Mouse (Mus musculus): ENCODE data around the gene Sox6. TPM values are rescaled to one million over a fixed set of nuclear protein-coding genes. Genes with fewer than 3 reads are reported as not detected.

Gene Sox6
- polyA plus RNA-seq, 1 experiment from 2014 or later: 31.2 TPM

DNA sequence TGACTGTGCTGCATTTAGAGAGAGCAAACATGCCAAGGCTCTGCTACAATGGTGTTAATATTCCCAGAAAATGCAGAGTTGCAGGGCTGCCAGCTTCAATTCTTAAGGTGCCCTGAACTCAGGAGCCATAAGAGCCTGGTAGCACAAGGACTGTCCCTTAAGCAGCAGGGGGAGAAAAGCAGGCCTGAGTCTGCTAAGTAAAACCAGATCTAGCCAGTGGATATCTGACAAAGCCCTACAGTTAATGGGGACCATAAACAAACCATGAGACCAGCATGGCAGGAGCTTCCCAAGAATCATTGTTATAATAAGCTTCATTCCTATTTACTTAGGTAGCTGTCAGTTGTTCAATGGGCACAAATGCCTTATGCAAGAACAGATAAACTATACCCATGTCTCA lies 391.9 kb downstream of the Sox6 start:
- no peak overlapping the region for H3K9ac ChIP-seq (ENCODE audit: low read depth, low read length)
- H3K4me2 ChIP-seq (ENCODE audit: low read length): no peak overlapping the region
- no peaks in the 10 kb centered on the region for H3K36me3 ChIP-seq (ENCODE audit: control insufficient read depth, insufficient read depth, low read length)
- no peak for ATAC-seq
- no peaks in the 10 kb centered on the region for H3K27me3 ChIP-seq (replicated peaks; ENCODE audit: control insufficient read depth, insufficient read depth, low read length)
- no peak overlapping the region for H3K4me3 ChIP-seq (ENCODE audit: low read length)
- no peaks in the 10 kb centered on the region for H3K9me3 ChIP-seq (ENCODE audit: control insufficient read depth, low read length)
- no peak overlapping the region for H3K27ac ChIP-seq (ENCODE audit: low read depth, low read length)
- no peaks in the 10 kb centered on the region for H3K4me1 ChIP-seq (ENCODE audit: control insufficient read depth, insufficient read depth, low read depth, low read length)

DNA sequence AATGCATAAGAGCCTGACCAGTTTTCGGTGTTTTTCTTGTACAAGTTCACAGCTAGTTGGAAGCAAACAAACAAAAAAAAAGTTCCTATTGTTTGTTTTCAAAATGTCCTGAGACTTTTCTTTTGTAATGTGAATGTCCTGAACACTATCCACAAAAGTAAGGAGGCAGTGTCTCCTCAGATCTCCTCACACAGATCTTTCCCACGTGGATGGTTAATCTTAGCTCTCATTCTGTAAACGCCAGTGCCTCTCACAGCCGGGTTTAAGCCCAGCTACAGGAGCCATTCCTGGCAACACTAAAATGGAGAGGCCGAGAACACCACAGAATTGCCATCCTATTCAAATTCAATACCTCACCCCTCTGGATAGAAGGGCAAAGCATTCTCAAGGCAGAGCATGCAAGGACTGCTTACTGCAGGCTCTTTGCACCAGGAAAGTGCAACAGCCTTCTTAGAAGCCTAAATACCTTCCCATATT lies 392.6 kb downstream of the Sox6 start:
- Histone ChIP-seq H3K4me2 (ENCODE audit: low read length) (no peak overlapping the region), H3K4me3 (ENCODE audit: low read length) (no peak overlapping the region), H3K4me1 (ENCODE audit: control insufficient read depth, insufficient read depth, low read depth, low read length) (no peaks in the 10 kb centered on the region), H3K36me3 (ENCODE audit: control insufficient read depth, insufficient read depth, low read length) (no peaks in the 10 kb centered on the region), H3K9ac (ENCODE audit: low read depth, low read length) (no peak overlapping the region), H3K9me3 (ENCODE audit: control insufficient read depth, low read length) (no peaks in the 10 kb centered on the region), H3K27ac (ENCODE audit: low read depth, low read length) (peak overlapping the region; percentile 32; the same call in 1 of the 2 replicates), H3K27me3 (replicated peaks; ENCODE audit: control insufficient read depth, insufficient read depth, low read length) (no peaks in the 10 kb centered on the region)
- peak; percentile 79; the same call in 1 of the 2 replicates for ATAC-seq
- WGBS: 7% methylated on average over 5 of the region's 5 CpGs

DNA sequence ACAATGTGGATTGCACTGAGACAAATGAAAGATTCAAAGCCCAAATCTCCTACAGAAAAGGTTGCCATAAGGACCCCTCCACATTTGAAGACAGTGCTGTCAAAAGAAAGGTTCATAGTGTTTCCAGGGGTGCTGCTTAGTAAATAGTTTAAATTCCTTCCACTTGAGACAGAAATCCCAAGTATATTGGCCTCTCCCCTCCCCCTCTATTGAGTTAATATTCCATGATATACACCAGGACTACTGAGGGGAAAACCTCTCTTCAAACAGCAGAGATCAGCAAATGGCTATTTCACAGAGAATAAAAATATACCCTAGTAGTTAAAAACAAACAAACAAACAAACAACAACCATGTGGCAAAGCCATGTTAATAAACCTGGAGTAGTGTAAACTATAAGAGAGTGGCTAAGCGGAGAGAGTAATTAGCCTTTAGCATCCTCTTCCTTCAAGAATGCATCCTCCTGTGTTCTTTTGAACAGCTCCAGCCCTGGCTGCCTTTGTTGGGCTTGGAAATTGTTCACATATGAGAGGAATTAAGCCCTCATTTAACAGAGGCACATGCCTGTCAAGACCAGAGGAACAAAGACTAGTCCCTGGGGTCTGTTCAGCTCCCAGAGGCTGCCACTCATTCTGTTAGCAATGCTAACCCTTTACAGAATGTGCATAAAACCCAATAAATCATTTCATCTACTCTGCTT lies 393.2 kb downstream of the Sox6 start:
- H3K9ac ChIP-seq (ENCODE audit: low read depth, low read length): no peak overlapping the region
- H3K36me3 ChIP-seq (ENCODE audit: control insufficient read depth, insufficient read depth, low read length): no peaks in the 10 kb centered on the region
- H3K27ac ChIP-seq (ENCODE audit: low read depth, low read length): no peak overlapping the region
- no peak overlapping the region for H3K4me3 ChIP-seq (ENCODE audit: low read length)
- no peaks in the 10 kb centered on the region for H3K9me3 ChIP-seq (ENCODE audit: control insufficient read depth, low read length)
- H3K27me3 ChIP-seq (replicated peaks; ENCODE audit: control insufficient read depth, insufficient read depth, low read length): no peaks in the 10 kb centered on the region
- H3K4me2 ChIP-seq (ENCODE audit: low read length): no peak overlapping the region
- H3K4me1 ChIP-seq (ENCODE audit: control insufficient read depth, insufficient read depth, low read depth, low read length): no peaks in the 10 kb centered on the region
- 38% methylated on average over 1 of the region's 1 CpGs for WGBS
- no peak for ATAC-seq

DNA sequence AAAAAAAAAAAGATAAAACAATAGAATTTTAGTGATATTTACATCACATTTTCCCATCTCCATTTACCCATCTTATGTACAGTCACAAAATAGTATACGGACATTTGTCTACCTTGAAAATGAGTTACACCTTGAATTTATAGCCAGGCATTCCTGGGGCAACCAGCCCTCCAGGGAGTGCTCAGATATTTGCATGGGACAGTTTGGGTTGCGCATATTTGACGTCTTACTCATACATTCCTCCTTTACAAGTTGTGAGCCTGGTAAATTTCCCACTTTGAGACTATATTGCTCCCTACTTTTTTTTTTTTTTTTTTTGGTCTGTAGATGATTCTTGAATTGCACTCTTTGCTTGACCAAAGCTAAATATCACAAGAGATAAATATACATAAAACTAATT lies 407.9 kb downstream of the Sox6 start:
- Histone ChIP-seq H3K4me3 (ENCODE audit: low read length) (no peak overlapping the region), H3K36me3 (ENCODE audit: control insufficient read depth, insufficient read depth, low read length) (no peaks in the 10 kb centered on the region), H3K27me3 (replicated peaks; ENCODE audit: control insufficient read depth, insufficient read depth, low read length) (no peaks in the 10 kb centered on the region; the same call in 1 of the 2 replicates), H3K4me2 (ENCODE audit: low read length) (no peak overlapping the region), H3K27ac (ENCODE audit: low read depth, low read length) (no peak overlapping the region), H3K9me3 (ENCODE audit: control insufficient read depth, low read length) (no peaks in the 10 kb centered on the region), H3K9ac (ENCODE audit: low read depth, low read length) (no peak overlapping the region), H3K4me1 (ENCODE audit: control insufficient read depth, insufficient read depth, low read depth, low read length) (no peaks in the 10 kb centered on the region)
- 93% methylated on average over 3 of the region's 3 CpGs for WGBS
- no peak for ATAC-seq

DNA sequence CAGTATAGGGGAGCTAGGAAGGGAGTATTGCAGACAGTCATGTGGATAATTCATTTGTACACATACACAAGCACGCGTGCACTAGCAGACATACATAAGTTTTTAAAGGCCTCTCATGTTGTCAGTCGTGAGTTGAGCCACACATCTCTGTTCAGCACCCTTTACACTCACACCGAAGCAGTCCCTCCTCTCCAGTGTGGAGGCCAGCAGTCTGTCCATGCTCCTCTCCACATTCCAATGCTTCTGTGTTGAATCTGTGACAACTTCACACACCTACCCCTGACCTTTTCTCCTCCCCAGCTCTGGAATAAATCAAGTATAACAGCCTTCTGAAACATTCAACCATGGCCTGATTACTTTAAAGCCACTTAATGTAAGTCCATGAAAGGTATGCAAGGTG lies 408.3 kb downstream of the Sox6 start:
- no peaks in the 10 kb centered on the region for H3K36me3 ChIP-seq (ENCODE audit: control insufficient read depth, insufficient read depth, low read length)
- H3K4me3 ChIP-seq (ENCODE audit: low read length): no peak overlapping the region
- WGBS: 91% methylated on average over 4 of the region's 4 CpGs
- no peak for ATAC-seq
- no peaks in the 10 kb centered on the region for H3K4me1 ChIP-seq (ENCODE audit: control insufficient read depth, insufficient read depth, low read depth, low read length)
- H3K9ac ChIP-seq (ENCODE audit: low read depth, low read length): no peak overlapping the region
- H3K4me2 ChIP-seq (ENCODE audit: low read length): no peak overlapping the region
- H3K27ac ChIP-seq (ENCODE audit: low read depth, low read length): no peak overlapping the region
- no peaks in the 10 kb centered on the region for H3K9me3 ChIP-seq (ENCODE audit: control insufficient read depth, low read length)
- no peaks in the 10 kb centered on the region; the same call in 1 of the 2 replicates for H3K27me3 ChIP-seq (replicated peaks; ENCODE audit: control insufficient read depth, insufficient read depth, low read length)

DNA sequence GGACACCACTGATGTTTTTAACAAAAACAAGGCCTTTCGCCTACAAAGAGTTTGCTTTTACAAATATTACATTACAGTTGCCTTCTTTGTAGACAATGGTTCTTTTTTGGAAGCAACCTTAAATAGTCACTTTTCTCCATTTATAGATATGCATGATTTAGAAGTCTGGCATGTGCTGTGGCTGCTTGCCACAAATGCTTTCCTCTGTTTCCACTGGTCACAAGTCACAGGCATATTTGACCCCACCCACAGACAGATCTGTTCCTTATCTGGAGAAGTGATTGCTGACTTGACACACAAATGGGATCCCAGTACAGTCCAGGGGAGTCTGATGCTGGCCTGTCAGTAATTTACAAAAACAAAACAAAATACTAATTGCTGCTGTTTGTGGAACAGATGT lies 409.8 kb downstream of the Sox6 start:
- ATAC-seq: no peak
- H3K27ac ChIP-seq (ENCODE audit: low read depth, low read length): no peak overlapping the region
- no peaks in the 10 kb centered on the region for H3K36me3 ChIP-seq (ENCODE audit: control insufficient read depth, insufficient read depth, low read length)
- H3K9ac ChIP-seq (ENCODE audit: low read depth, low read length): no peak overlapping the region
- H3K9me3 ChIP-seq (ENCODE audit: control insufficient read depth, low read length): no peaks in the 10 kb centered on the region
- H3K4me1 ChIP-seq (ENCODE audit: control insufficient read depth, insufficient read depth, low read depth, low read length): peaks cover 7% of the 10 kb centered on the region
- H3K4me3 ChIP-seq (ENCODE audit: low read length): no peak overlapping the region
- 91% methylated on average over 1 of the region's 1 CpGs for WGBS
- no peaks in the 10 kb centered on the region; the same call in 1 of the 2 replicates for H3K27me3 ChIP-seq (replicated peaks; ENCODE audit: control insufficient read depth, insufficient read depth, low read length)
- no peak overlapping the region for H3K4me2 ChIP-seq (ENCODE audit: low read length)

DNA sequence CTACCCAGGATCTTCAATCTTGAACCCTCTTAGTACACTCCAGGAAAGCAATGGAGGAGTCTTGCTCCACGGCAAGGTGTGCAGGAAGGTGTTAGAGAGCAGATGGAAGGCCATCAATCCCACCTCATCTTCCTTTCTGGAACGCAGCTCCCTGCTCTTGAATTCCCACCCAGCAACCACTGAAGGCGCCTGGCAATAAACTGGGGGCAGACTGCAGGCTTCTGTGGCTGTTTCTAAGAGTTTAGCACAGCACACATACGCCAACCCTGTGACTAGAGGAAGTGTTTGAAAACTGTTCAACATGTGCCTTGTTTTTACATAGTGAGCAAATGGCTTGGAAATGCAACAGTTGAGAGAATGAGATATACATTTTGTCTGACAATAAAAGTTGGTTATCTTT lies 412.6 kb downstream of the Sox6 start:
- H3K4me3 ChIP-seq (ENCODE audit: low read length): no peak overlapping the region
- H3K27me3 ChIP-seq (replicated peaks; ENCODE audit: control insufficient read depth, insufficient read depth, low read length): no peaks in the 10 kb centered on the region; the same call in 1 of the 2 replicates
- no peaks in the 10 kb centered on the region for H3K9me3 ChIP-seq (ENCODE audit: control insufficient read depth, low read length)
- H3K4me1 ChIP-seq (ENCODE audit: control insufficient read depth, insufficient read depth, low read depth, low read length): peaks cover 7% of the 10 kb centered on the region
- no peak overlapping the region for H3K4me2 ChIP-seq (ENCODE audit: low read length)
- no peak for ATAC-seq
- H3K27ac ChIP-seq (ENCODE audit: low read depth, low read length): no peak overlapping the region
- no peak overlapping the region for H3K9ac ChIP-seq (ENCODE audit: low read depth, low read length)
- 76% methylated on average over 4 of the region's 4 CpGs for WGBS
- no peaks in the 10 kb centered on the region for H3K36me3 ChIP-seq (ENCODE audit: control insufficient read depth, insufficient read depth, low read length)

DNA sequence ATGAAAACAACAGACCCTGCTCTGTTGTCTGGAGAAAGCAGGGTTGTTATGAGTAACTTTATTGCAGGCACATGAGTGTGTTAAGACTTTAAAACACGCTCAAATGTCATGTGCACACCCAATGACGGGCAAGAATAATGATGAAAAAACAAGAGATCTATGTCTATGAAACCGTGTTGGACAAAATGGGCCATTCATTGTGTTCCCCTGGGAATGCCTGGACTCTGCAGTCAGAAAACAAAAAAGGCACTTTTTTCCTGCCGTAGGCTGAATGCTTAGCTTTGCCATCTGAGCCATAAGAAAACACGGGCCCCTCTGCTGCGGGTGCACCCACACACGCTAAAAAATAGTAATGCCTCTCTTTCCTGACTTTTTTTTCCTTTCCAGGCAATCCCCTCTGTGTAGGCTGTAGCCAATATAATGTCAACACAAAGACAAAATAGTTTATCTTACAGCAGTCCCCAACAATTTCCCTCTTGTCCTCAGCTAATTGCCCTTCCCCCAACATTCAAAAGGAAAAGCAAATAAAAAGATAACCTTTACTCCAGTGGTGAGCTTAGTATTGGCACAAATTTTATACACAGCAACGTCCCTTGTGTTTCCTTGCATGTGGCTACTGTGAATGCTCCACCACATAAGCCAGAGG lies 413.6 kb downstream of the Sox6 start:
- H3K4me2 ChIP-seq (ENCODE audit: low read length): peak overlapping the region; percentile 11; the same call in 1 of the 2 replicates
- H3K9me3 ChIP-seq (ENCODE audit: control insufficient read depth, low read length): no peaks in the 10 kb centered on the region
- H3K9ac ChIP-seq (ENCODE audit: low read depth, low read length): no peak overlapping the region
- 15% methylated on average over 8 of the region's 8 CpGs for WGBS
- H3K27me3 ChIP-seq (replicated peaks; ENCODE audit: control insufficient read depth, insufficient read depth, low read length): no peaks in the 10 kb centered on the region; the same call in 1 of the 2 replicates
- H3K4me1 ChIP-seq (ENCODE audit: control insufficient read depth, insufficient read depth, low read depth, low read length): peaks cover 7% of the 10 kb centered on the region
- peak; percentile 58; the same call in 1 of the 2 replicates for ATAC-seq
- H3K36me3 ChIP-seq (ENCODE audit: control insufficient read depth, insufficient read depth, low read length): no peaks in the 10 kb centered on the region
- peak overlapping the region; percentile 26; the same call in 1 of the 2 replicates for H3K27ac ChIP-seq (ENCODE audit: low read depth, low read length)
- H3K4me3 ChIP-seq (ENCODE audit: low read length): no peak overlapping the region

DNA sequence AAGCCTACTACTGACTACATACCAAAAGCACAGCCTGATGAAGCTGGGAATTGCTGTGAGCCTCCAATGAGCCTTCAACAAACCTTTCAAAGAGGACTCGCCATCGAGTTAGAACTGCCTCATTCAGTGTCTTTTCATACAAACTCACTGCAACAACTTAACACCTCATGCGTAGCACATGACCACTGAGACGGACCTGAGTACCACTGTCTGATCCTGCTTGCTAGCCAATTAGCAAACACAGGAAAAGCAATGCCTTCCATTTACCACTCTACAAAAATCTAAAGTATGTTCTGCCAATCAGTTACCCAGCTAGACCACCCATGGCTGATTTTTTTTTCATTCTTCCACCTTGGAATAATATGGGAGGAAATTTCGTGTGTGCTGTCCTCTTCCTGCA lies 414.1 kb downstream of the Sox6 start:
- WGBS: 55% methylated on average over 5 of the region's 5 CpGs
- H3K4me3 ChIP-seq (ENCODE audit: low read length): no peak overlapping the region
- peaks cover 7% of the 10 kb centered on the region for H3K4me1 ChIP-seq (ENCODE audit: control insufficient read depth, insufficient read depth, low read depth, low read length)
- no peaks in the 10 kb centered on the region for H3K9me3 ChIP-seq (ENCODE audit: control insufficient read depth, low read length)
- H3K27me3 ChIP-seq (replicated peaks; ENCODE audit: control insufficient read depth, insufficient read depth, low read length): no peaks in the 10 kb centered on the region; the same call in 1 of the 2 replicates
- peak overlapping the region; percentile 26; the same call in 1 of the 2 replicates for H3K27ac ChIP-seq (ENCODE audit: low read depth, low read length)
- H3K9ac ChIP-seq (ENCODE audit: low read depth, low read length): no peak overlapping the region
- H3K4me2 ChIP-seq (ENCODE audit: low read length): no peak overlapping the region
- no peaks in the 10 kb centered on the region for H3K36me3 ChIP-seq (ENCODE audit: control insufficient read depth, insufficient read depth, low read length)
- no peak for ATAC-seq

Measured in hindbrain, embryonic 16.5 days (tissue).